Mouse (Mus musculus): ENCODE results near the gene Crabp2. TPM values are rescaled to one million over a fixed set of nuclear protein-coding genes. Genes with fewer than 3 reads are reported as not detected.
A peak's percentile ranks its signal among the peaks of the same experiment; 100 is the strongest.

The Crabp2 gene
- polyA plus RNA-seq, 1 experiment from 2014 or later, result 44.1 TPM

- Histone ChIP-seq H3K27me3 (ENCODE audit: control insufficient read depth, insufficient read depth, low read length) (no peaks in the 10 kb centered on the region), H3K4me2 (replicated peaks; ENCODE audit: low read depth, low read length) (peak overlapping the region; percentile 92)
Observed at GRCm38 (mm10) chr3:87906981-87907857, 41.2 kb upstream of the Crabp2 start.

GRCm38 (mm10) chr3:87907906-87908305, 40.6 kb upstream of the Crabp2 start:
- Histone ChIP-seq H3K4me2 (replicated peaks; ENCODE audit: low read depth, low read length) (peak overlapping the region; percentile 92), H3K4me1 (ENCODE audit: control insufficient read depth, insufficient read depth, low read length) (peaks cover 34% of the 10 kb centered on the region), H3K9me3 (ENCODE audit: control insufficient read depth, low read depth, low read length) (no peaks in the 10 kb centered on the region), H3K27ac (ENCODE audit: low read length) (peak overlapping the region; percentile 97), H3K4me3 (ENCODE audit: low read depth, low read length) (peak overlapping the region; percentile 99), H3K27me3 (ENCODE audit: control insufficient read depth, insufficient read depth, low read length) (no peaks in the 10 kb centered on the region), H3K36me3 (ENCODE audit: control insufficient read depth, insufficient read depth, low read length) (no peaks in the 10 kb centered on the region; the same call in 1 of the 2 replicates), H3K9ac (replicated peaks; ENCODE audit: low read depth, low read length) (peak overlapping the region; percentile 99)
- WGBS, result 0% methylated on average over 1 of the region's 1 CpGs
- ATAC-seq (ENCODE audit: insufficient number of reproducible peaks, insufficient read depth, low FRiP score, low read depth), result no peak

More at GRCm38 (mm10) chr3:87906981-87907857, 41.2 kb upstream of the Crabp2 start:
- peak; percentile 39 for ATAC-seq (ENCODE audit: insufficient number of reproducible peaks, insufficient read depth, low FRiP score, low read depth)
- Histone ChIP-seq H3K4me1 (ENCODE audit: control insufficient read depth, insufficient read depth, low read length) (peaks cover 34% of the 10 kb centered on the region), H3K9me3 (ENCODE audit: control insufficient read depth, low read depth, low read length) (no peaks in the 10 kb centered on the region), H3K27ac (ENCODE audit: low read length) (peak overlapping the region; percentile 97), H3K4me3 (ENCODE audit: low read depth, low read length) (peak overlapping the region; percentile 99), H3K9ac (replicated peaks; ENCODE audit: low read depth, low read length) (peak overlapping the region; percentile 99), H3K36me3 (ENCODE audit: control insufficient read depth, insufficient read depth, low read length) (no peaks in the 10 kb centered on the region)
- WGBS, result 0% methylated on average over 27 of the region's 27 CpGs

- Histone ChIP-seq H3K9ac (replicated peaks; ENCODE audit: low read depth, low read length) (no peak overlapping the region), H3K4me2 (replicated peaks; ENCODE audit: low read depth, low read length) (peak overlapping the region; percentile 55), H3K4me3 (ENCODE audit: low read depth, low read length) (0 out of 2 replicates have a peak overlapping the region, but pooled peaks have one; percentile 28), H3K27ac (ENCODE audit: low read length) (peak overlapping the region; percentile 86), H3K36me3 (ENCODE audit: control insufficient read depth, insufficient read depth, low read length) (peaks cover 11% of the 10 kb centered on the region), H3K9me3 (ENCODE audit: control insufficient read depth, low read depth, low read length) (no peaks in the 10 kb centered on the region), H3K4me1 (ENCODE audit: control insufficient read depth, insufficient read depth, low read length) (peaks cover 34% of the 10 kb centered on the region), H3K27me3 (ENCODE audit: control insufficient read depth, insufficient read depth, low read length) (no peaks in the 10 kb centered on the region)
- ATAC-seq (ENCODE audit: insufficient number of reproducible peaks, insufficient read depth, low FRiP score, low read depth), result no peak
- WGBS, result 81% methylated on average over 2 of the region's 2 CpGs
Observed at GRCm38 (mm10) chr3:87909381-87909780, 39.1 kb upstream of the Crabp2 start.

- H3K27me3 ChIP-seq (ENCODE audit: control insufficient read depth, insufficient read depth, low read length), result no peaks in the 10 kb centered on the region
- H3K4me2 ChIP-seq (replicated peaks; ENCODE audit: low read depth, low read length), result peak overlapping the region; percentile 55
- no peaks in the 10 kb centered on the region for H3K9me3 ChIP-seq (ENCODE audit: control insufficient read depth, low read depth, low read length)
- peaks cover 34% of the 10 kb centered on the region for H3K4me1 ChIP-seq (ENCODE audit: control insufficient read depth, insufficient read depth, low read length)
- no peak overlapping the region for H3K9ac ChIP-seq (replicated peaks; ENCODE audit: low read depth, low read length)
- WGBS, result 11% methylated on average over 4 of the region's 4 CpGs
- peaks cover 14% of the 10 kb centered on the region for H3K36me3 ChIP-seq (ENCODE audit: control insufficient read depth, insufficient read depth, low read length)
- no peak for ATAC-seq (ENCODE audit: insufficient number of reproducible peaks, insufficient read depth, low FRiP score, low read depth)
- peak overlapping the region; percentile 28 for H3K4me3 ChIP-seq (ENCODE audit: low read depth, low read length)
- peak overlapping the region; percentile 86 for H3K27ac ChIP-seq (ENCODE audit: low read length)
Observed at GRCm38 (mm10) chr3:87909874-87910273, 38.6 kb upstream of the Crabp2 start.

GRCm38 (mm10) chr3:87910573-87911141, 37.8 kb upstream of the Crabp2 start:
- peak; percentile 26; the same call in 1 of the 2 replicates for ATAC-seq (ENCODE audit: insufficient number of reproducible peaks, insufficient read depth, low FRiP score, low read depth)
- H3K9me3 ChIP-seq (ENCODE audit: control insufficient read depth, low read depth, low read length), result no peaks in the 10 kb centered on the region
- no peak overlapping the region for H3K9ac ChIP-seq (replicated peaks; ENCODE audit: low read depth, low read length)
- H3K4me3 ChIP-seq (ENCODE audit: low read depth, low read length), result peak overlapping the region; percentile 28
- no peaks in the 10 kb centered on the region for H3K27me3 ChIP-seq (ENCODE audit: control insufficient read depth, insufficient read depth, low read length)
- H3K27ac ChIP-seq (ENCODE audit: low read length), result peak overlapping the region; percentile 86
- H3K36me3 ChIP-seq (ENCODE audit: control insufficient read depth, insufficient read depth, low read length), result peaks cover 22% of the 10 kb centered on the region
- 6% methylated on average over 12 of the region's 12 CpGs for WGBS
- peak overlapping the region; percentile 55 for H3K4me2 ChIP-seq (replicated peaks; ENCODE audit: low read depth, low read length)
- H3K4me1 ChIP-seq (ENCODE audit: control insufficient read depth, insufficient read depth, low read length), result peaks cover 34% of the 10 kb centered on the region

GRCm38 (mm10) chr3:87913491-87913890, 35.0 kb upstream of the Crabp2 start:
- Histone ChIP-seq H3K36me3 (ENCODE audit: control insufficient read depth, insufficient read depth, low read length) (peaks cover 35% of the 10 kb centered on the region), H3K9ac (replicated peaks; ENCODE audit: low read depth, low read length) (no peak overlapping the region), H3K4me2 (replicated peaks; ENCODE audit: low read depth, low read length) (no peak overlapping the region), H3K4me1 (ENCODE audit: control insufficient read depth, insufficient read depth, low read length) (peaks cover 26% of the 10 kb centered on the region), H3K27ac (ENCODE audit: low read length) (no peak overlapping the region), H3K4me3 (ENCODE audit: low read depth, low read length) (no peak overlapping the region), H3K9me3 (ENCODE audit: control insufficient read depth, low read depth, low read length) (no peaks in the 10 kb centered on the region), H3K27me3 (ENCODE audit: control insufficient read depth, insufficient read depth, low read length) (no peaks in the 10 kb centered on the region)
- ATAC-seq (ENCODE audit: insufficient number of reproducible peaks, insufficient read depth, low FRiP score, low read depth), result no peak
- WGBS, result 78% methylated on average over 7 of the region's 7 CpGs

- 95% methylated on average over 10 of the region's 10 CpGs for whole genome bisulfite sequencing
- H3K36me3 ChIP-seq (ENCODE audit: control insufficient read depth, insufficient read depth, low read length), result peaks cover 35% of the 10 kb centered on the region
Observed at GRCm38 (mm10) chr3:87913891-87914290, 34.6 kb upstream of the Crabp2 start.

GRCm38 (mm10) chr3:87916990-87917389, 31.5 kb upstream of the Crabp2 start:
- no peak for ATAC-seq (ENCODE audit: insufficient number of reproducible peaks, insufficient read depth, low FRiP score, low read depth)
- 97% methylated on average over 1 of the region's 1 CpGs for WGBS
- H3K4me1 ChIP-seq (ENCODE audit: control insufficient read depth, insufficient read depth, low read length), result 0 out of 2 replicates have a peak, but pooled peaks cover 3% of the 10 kb centered on the region
- no peak overlapping the region for H3K4me3 ChIP-seq (ENCODE audit: low read depth, low read length)
- H3K27ac ChIP-seq (ENCODE audit: low read length), result no peak overlapping the region
- peaks cover 37% of the 10 kb centered on the region for H3K36me3 ChIP-seq (ENCODE audit: control insufficient read depth, insufficient read depth, low read length)
- H3K9ac ChIP-seq (replicated peaks; ENCODE audit: low read depth, low read length), result no peak overlapping the region
- no peak overlapping the region for H3K4me2 ChIP-seq (replicated peaks; ENCODE audit: low read depth, low read length)
- no peaks in the 10 kb centered on the region for H3K27me3 ChIP-seq (ENCODE audit: control insufficient read depth, insufficient read depth, low read length)
- no peaks in the 10 kb centered on the region for H3K9me3 ChIP-seq (ENCODE audit: control insufficient read depth, low read depth, low read length)

More at GRCm38 (mm10) chr3:87913891-87914290, 34.6 kb upstream of the Crabp2 start:
- H3K9me3 ChIP-seq (ENCODE audit: control insufficient read depth, low read depth, low read length), result no peaks in the 10 kb centered on the region
- no peak overlapping the region for H3K27ac ChIP-seq (ENCODE audit: low read length)
- H3K4me1 ChIP-seq (ENCODE audit: control insufficient read depth, insufficient read depth, low read length), result peaks cover 22% of the 10 kb centered on the region; the same call in 1 of the 2 replicates
- no peak overlapping the region for H3K4me3 ChIP-seq (ENCODE audit: low read depth, low read length)
- no peaks in the 10 kb centered on the region for H3K27me3 ChIP-seq (ENCODE audit: control insufficient read depth, insufficient read depth, low read length)
- no peak overlapping the region for H3K9ac ChIP-seq (replicated peaks; ENCODE audit: low read depth, low read length)
- ATAC-seq (ENCODE audit: insufficient number of reproducible peaks, insufficient read depth, low FRiP score, low read depth), result no peak
- H3K4me2 ChIP-seq (replicated peaks; ENCODE audit: low read depth, low read length), result no peak overlapping the region

Data from stomach, embryonic 14.5 days (tissue).